Comparison of ENCODE assay signal across 9 mouse cellular contexts in the genomic region with DNA sequence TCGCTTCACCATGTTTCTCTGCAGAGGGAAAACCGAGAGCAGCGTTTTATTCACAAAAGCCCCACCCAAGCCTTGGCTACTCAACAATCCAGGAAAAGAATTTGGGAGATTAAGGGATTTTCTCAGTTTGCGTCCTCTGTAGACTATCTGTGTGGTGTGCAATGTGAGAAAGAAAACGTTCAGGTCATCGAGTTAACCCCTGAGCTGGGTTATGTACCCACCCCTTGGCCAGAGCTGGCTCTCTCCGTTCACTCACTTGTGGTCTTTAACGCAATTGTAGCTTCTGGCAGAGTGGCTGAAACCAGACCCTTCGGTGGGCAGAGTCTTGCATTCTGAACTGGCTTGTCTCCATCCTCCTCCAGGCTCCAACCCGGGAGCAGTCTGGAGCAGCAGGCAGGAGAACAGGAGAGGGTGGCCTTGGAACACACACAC. TPM values are rescaled to one million over a fixed set of nuclear protein-coding genes. Genes with fewer than 3 reads are reported as not detected.
DNase-seq lines count a peak whose midpoint lies in the region; ATAC-seq and TF ChIP-seq lines count a peak whose summit lies in the region.
"Had no signal": no experiment of that assay in that cellular context is flagged by ENCODE, and none has a peak within 500 bp of the region (broad histone marks: within the 10 kb centered on the region; RNA-seq: fewer than 3 reads in every experiment).

No protein-coding gene starts in this region.

- no peaks in the 10 kb centered on the region for H3K27me3 ChIP-seq in heart, embryonic 12.5 days (replicated peaks)
- H3K27me3 ChIP-seq in heart, embryonic 10.5 days (ENCODE audit: insufficient read depth, poor library complexity, severe bottlenecking) = no peaks in the 10 kb centered on the region
- H3K27me3 ChIP-seq in hindbrain, embryonic 12.5 days = no peaks in the 10 kb centered on the region
- H3K27me3 ChIP-seq in limb, embryonic 15.5 days = no peaks in the 10 kb centered on the region
- H3K27me3 ChIP-seq: megakaryocyte, embryonic 14.5 days had no signal

- no peak for TF ChIP-seq POLR2A in cortical plate, adult 2 months (IDR thresholded peaks at IDR 0.05; ENCODE audit: extremely low read depth, insufficient read depth, low read length)

- no peak for TF ChIP-seq CTCF in cortical plate, adult 2 months (IDR thresholded peaks at IDR 0.05; ENCODE audit: extremely low read depth, insufficient read depth, low read length)

- H3K4me3 ChIP-seq in heart, embryonic 12.5 days = no peak overlapping the region
- no peak overlapping the region for H3K4me3 ChIP-seq in heart, embryonic 10.5 days
- H3K4me3 ChIP-seq in cortical plate, adult 2 months (ENCODE audit: insufficient read depth, low read length) = peak overlapping the region; percentile 13; the same call in 1 of the 2 replicates
- no peak overlapping the region for H3K4me3 ChIP-seq in hindbrain, embryonic 12.5 days
- H3K4me3 ChIP-seq in limb, embryonic 15.5 days = peak overlapping the region; percentile 26
- H3K4me3 ChIP-seq: megakaryocyte, embryonic 14.5 days had no signal

- H3K4me2 ChIP-seq in heart, embryonic 12.5 days = no peak overlapping the region
- H3K4me2 ChIP-seq in hindbrain, embryonic 12.5 days (replicated peaks) = 0 out of 2 replicates have a peak overlapping the region, but pooled peaks have one; percentile 45
- H3K4me2 ChIP-seq in limb, embryonic 15.5 days = peak overlapping the region; percentile 40

- WGBS in heart, embryonic 12.5 days = 62% methylated on average over 10 of the region's 10 CpGs
- 68% methylated on average over 10 of the region's 10 CpGs for WGBS in heart, embryonic 10.5 days
- WGBS in hindbrain, embryonic 12.5 days = 57% methylated on average over 10 of the region's 10 CpGs
- 30% methylated on average over 10 of the region's 10 CpGs for WGBS in limb, embryonic 15.5 days

- no peaks in the 10 kb centered on the region for H3K9me3 ChIP-seq in heart, embryonic 12.5 days (replicated peaks)
- no peaks in the 10 kb centered on the region for H3K9me3 ChIP-seq in heart, embryonic 10.5 days
- no peaks in the 10 kb centered on the region for H3K9me3 ChIP-seq in hindbrain, embryonic 12.5 days (replicated peaks)
- H3K9me3 ChIP-seq in limb, embryonic 15.5 days = no peaks in the 10 kb centered on the region
- H3K9me3 ChIP-seq: megakaryocyte, embryonic 14.5 days had no signal

- H3K36me3 ChIP-seq in heart, embryonic 12.5 days = no peaks in the 10 kb centered on the region
- H3K36me3 ChIP-seq in heart, embryonic 10.5 days = no peaks in the 10 kb centered on the region
- no peaks in the 10 kb centered on the region for H3K36me3 ChIP-seq in hindbrain, embryonic 12.5 days
- no peaks in the 10 kb centered on the region for H3K36me3 ChIP-seq in limb, embryonic 15.5 days

- no peak for DNase-seq in heart, embryonic 10.5 days (ENCODE audit: low spot score)
- DNase-seq in thymus, postnatal 10 days (ENCODE audit: low spot score in 2 of 2) = no peak
- no peak for DNase-seq in thymus, postnatal 25 days
- no peak for DNase-seq in layer of hippocampus, adult 18-20 months (ENCODE audit: low spot score in 2 of 2)

- H3K27ac ChIP-seq in heart, embryonic 12.5 days (ENCODE audit: poor library complexity, severe bottlenecking) = no peak overlapping the region
- no peak overlapping the region for H3K27ac ChIP-seq in heart, embryonic 10.5 days
- H3K27ac ChIP-seq in cortical plate, adult 2 months (ENCODE audit: insufficient read depth, low read length) = no peak overlapping the region
- H3K27ac ChIP-seq in hindbrain, embryonic 12.5 days = peak overlapping the region; percentile 40
- peak overlapping the region; percentile 81; the same call in 1 of the 2 replicates for H3K27ac ChIP-seq in limb, embryonic 15.5 days

- ATAC-seq in heart, embryonic 12.5 days (ENCODE audit: insufficient number of reproducible peaks, low FRiP score) = 0 out of 2 replicates have a peak, but pooled peaks have one; percentile 29
- ATAC-seq in hindbrain, embryonic 12.5 days (ENCODE audit: low FRiP score) = peak; percentile 33; the same call in 1 of the 2 replicates
- ATAC-seq in limb, embryonic 15.5 days (ENCODE audit: insufficient number of reproducible peaks, low FRiP score, low TSS enrichment, low read depth) = peak; percentile 83

- no peak overlapping the region for H3K9ac ChIP-seq in heart, embryonic 12.5 days
- no peak overlapping the region for H3K9ac ChIP-seq in hindbrain, embryonic 12.5 days
- H3K9ac ChIP-seq in limb, embryonic 15.5 days = no peak overlapping the region

- H3K4me1 ChIP-seq in heart, embryonic 12.5 days (replicated peaks) = no peaks in the 10 kb centered on the region
- H3K4me1 ChIP-seq in heart, embryonic 10.5 days = 0 out of 2 replicates have a peak, but pooled peaks cover 2% of the 10 kb centered on the region
- no peaks in the 10 kb centered on the region for H3K4me1 ChIP-seq in cortical plate, adult 2 months (ENCODE audit: control insufficient read depth, insufficient read depth, low read length)
- H3K4me1 ChIP-seq in hindbrain, embryonic 12.5 days = peaks cover 21% of the 10 kb centered on the region
- H3K4me1 ChIP-seq in limb, embryonic 15.5 days = peaks cover 21% of the 10 kb centered on the region
- H3K4me1 ChIP-seq: megakaryocyte, embryonic 14.5 days had no signal

RNA-seq across cellular contexts. Expression of gene Fmo1, which starts 6.8 kb away (rescaled TPM):
- polyA plus RNA-seq in heart, embryonic 12.5 days (2016; fragmentation: Nextera tagmentation; extraction: Ambion mirVana) = 2.2 and 2.8 TPM in 2 replicates
- 1.7 and 2.8 TPM in 2 replicates for polyA plus RNA-seq in heart, embryonic 10.5 days (2016; fragmentation: Nextera tagmentation; extraction: Ambion mirVana)
- polyA plus RNA-seq in cortical plate, adult 2 months (2012; rRNA removed) = 21.4 and 25.3 TPM in 2 replicates
- 28.3 and 34.9 TPM in 2 replicates for polyA plus RNA-seq in hindbrain, embryonic 12.5 days (2016; fragmentation: Nextera tagmentation; extraction: Ambion mirVana)
- 37.2 and 51.8 TPM in 2 replicates for polyA plus RNA-seq in limb, embryonic 15.5 days (2015; fragmentation: Nextera tagmentation; extraction: Ambion mirVana)
- total RNA-seq in layer of hippocampus, adult 18-20 months (2021) = 1 to 10 TPM; 7.3 to 8.6 TPM

RNA-seq across cellular contexts. Expression of gene Fmo2, which starts 39.0 kb away (rescaled TPM):
- polyA plus RNA-seq in heart, embryonic 12.5 days (2016; fragmentation: Nextera tagmentation; extraction: Ambion mirVana) = 1.4 and 1.6 TPM in 2 replicates
- 0.10 TPM in 1 of 2 replicates, not detected in the other for polyA plus RNA-seq in heart, embryonic 10.5 days (2016; fragmentation: Nextera tagmentation; extraction: Ambion mirVana)
- polyA plus RNA-seq in cortical plate, adult 2 months (2012; rRNA removed) = 2.0 and 3.2 TPM in 2 replicates
- 0.14 TPM in 1 of 2 replicates, not detected in the other for polyA plus RNA-seq in hindbrain, embryonic 12.5 days (2016; fragmentation: Nextera tagmentation; extraction: Ambion mirVana)
- 3.0 and 4.8 TPM in 2 replicates for polyA plus RNA-seq in limb, embryonic 15.5 days (2015; fragmentation: Nextera tagmentation; extraction: Ambion mirVana)
- total RNA-seq in layer of hippocampus, adult 18-20 months (2021) = 1 to 10 TPM; 3.2 to 5.5 TPM

RNA-seq across cellular contexts. Expression of gene Fmo4, which starts 45.8 kb away (rescaled TPM):
- polyA plus RNA-seq in heart, embryonic 12.5 days (2016; fragmentation: Nextera tagmentation; extraction: Ambion mirVana) = not detected in 2 replicates
- polyA plus RNA-seq in heart, embryonic 10.5 days (2016; fragmentation: Nextera tagmentation; extraction: Ambion mirVana) = 0.08 TPM in 1 of 2 replicates, not detected in the other
- 0.13 and 0.25 TPM in 2 replicates for polyA plus RNA-seq in cortical plate, adult 2 months (2012; rRNA removed)
- 0.46 and 0.52 TPM in 2 replicates for polyA plus RNA-seq in hindbrain, embryonic 12.5 days (2016; fragmentation: Nextera tagmentation; extraction: Ambion mirVana)
- polyA plus RNA-seq in limb, embryonic 15.5 days (2015; fragmentation: Nextera tagmentation; extraction: Ambion mirVana) = 0.16 and 0.79 TPM in 2 replicates
- total RNA-seq in layer of hippocampus, adult 18-20 months (2021) = not detected

Comparison
In these comparisons a context has a peak if more than half of its experiments do, and no peak if none do; other contexts are left out.
1. ATAC-seq: peak in every context shown above with its lines; median percentile 83 in limb, embryonic 15.5 days; 33 in hindbrain, embryonic 12.5 days; 29 in heart, embryonic 12.5 days.
2. H3K27ac ChIP-seq: peak in hindbrain, embryonic 12.5 days (single experiment) and limb, embryonic 15.5 days (single experiment); none in heart, embryonic 12.5 days (single experiment), heart, embryonic 10.5 days (single experiment) and cortical plate, adult 2 months (single experiment).
3. H3K4me3 ChIP-seq: peak in cortical plate, adult 2 months (single experiment) and limb, embryonic 15.5 days (single experiment); none in heart, embryonic 12.5 days (single experiment), heart, embryonic 10.5 days (single experiment) and hindbrain, embryonic 12.5 days (single experiment).